Mouse (Mus musculus): Measurements from ENCODE around the gene AI597479.

- TF ChIP-seq POLR2A (IDR thresholded peaks at IDR 0.05; ENCODE audit: borderline replicate concordance, insufficient read depth, low read length) (no peak), CTCF (IDR thresholded peaks at IDR 0.05; ENCODE audit: borderline replicate concordance, insufficient read depth, low read depth, low read length) (no peak)
Measured at GRCm38 (mm10) chr1:43150225-43150624, 51.7 kb downstream of the AI597479 start.

Measured in cerebellum, adult 2 months (tissue).